Mouse (Mus musculus): Measurements from ENCODE around the gene Stoml2.

Gene Stoml2

DNA sequence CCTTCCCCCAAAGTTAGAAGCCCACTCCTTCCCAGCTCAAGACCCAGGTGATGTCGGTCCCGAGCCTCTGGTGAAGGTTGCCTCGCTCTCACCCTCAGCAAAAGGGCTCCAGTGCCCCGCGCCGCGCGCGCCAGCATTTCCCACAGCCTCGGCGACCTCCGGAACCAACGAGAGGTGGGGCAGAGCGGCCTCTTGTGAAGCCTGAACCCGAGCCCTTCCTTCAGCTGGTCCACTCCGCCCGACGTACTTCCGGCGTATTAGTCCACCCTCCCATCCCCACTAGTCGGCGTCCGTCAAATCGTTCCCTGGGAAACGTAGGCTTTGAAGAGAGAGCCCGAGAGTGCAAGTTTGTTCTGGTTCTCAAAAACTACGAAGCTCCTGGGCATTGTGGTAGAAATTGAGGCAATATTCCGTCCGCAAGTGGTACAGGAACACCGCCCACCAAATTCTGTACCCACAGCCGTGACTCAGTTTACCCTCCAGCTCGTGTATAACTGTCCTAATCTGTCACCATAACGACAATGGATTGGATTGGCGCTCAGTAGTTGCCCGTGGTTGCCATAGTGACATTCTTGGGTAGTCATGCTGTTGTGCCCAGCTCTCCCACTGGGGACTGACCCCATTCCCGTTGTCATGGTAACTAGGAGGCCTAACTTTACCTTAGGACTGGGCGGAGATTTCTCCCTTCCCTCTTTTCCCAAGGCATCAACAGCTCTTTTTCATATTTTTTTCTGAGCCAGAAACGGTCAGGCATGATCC is at the start of gene Stoml2:
Gene Stoml2 (minus strand): TSS at position 474 of the 759 bp plus-strand sequence.
- peak; percentile 91 for DNase-seq (ENCODE audit: low read depth, low spot score)

- DNase-seq (ENCODE audit: low read depth, low spot score) = no peak
Measured at GRCm38 (mm10) chr4:43078071-43078718, 46.7 kb upstream of the Stoml2 start.

- DNase-seq (ENCODE audit: low read depth, low spot score) = no peak
Measured at GRCm38 (mm10) chr4:43074923-43075322, 43.4 kb upstream of the Stoml2 start.

GRCm38 (mm10) chr4:43065471-43065870 is 34.0 kb upstream of the Stoml2 start:
- no peak for DNase-seq (ENCODE audit: low read depth, low spot score)

DNA sequence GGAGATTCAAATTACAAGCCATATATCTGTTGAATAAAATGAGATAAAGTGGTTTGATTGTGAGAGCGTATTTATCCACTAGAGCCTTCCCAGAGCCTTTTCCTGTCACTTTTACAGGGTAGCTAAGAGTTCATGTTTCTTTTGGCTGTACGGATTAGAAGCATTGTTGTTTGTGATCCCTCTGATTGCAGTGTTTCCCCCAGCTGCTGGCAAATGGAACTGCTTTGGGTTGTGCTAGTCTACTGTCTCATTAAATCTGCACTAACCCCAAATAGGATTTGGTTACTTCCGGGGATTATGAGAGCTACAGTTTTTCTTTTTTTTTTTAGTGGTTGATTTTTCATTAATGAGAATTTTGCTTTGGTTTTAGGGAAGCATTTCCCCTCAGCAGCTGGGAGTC is 28.8 kb upstream of the Stoml2 start:
- DNase-seq (ENCODE audit: low read depth, low spot score) = no peak

DNA sequence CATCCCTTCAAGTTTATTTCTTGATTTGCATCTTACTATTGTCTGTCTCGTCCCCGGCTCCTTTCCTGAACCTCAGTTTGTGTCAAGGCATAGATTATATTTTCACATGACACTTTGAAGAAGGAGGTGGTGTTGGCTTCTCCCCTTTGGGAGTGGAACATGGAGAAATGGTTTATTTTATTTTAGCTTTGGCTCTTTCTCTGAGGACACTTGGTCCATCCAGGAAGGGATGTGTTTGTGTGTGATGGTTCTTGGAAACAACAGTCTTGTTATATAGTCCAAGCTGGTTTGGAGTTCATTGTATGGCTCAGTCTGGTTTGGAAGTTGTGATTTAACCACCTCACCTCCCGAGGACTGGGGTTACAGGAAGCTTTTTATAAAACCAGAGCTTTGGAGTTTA is 28.2 kb upstream of the Stoml2 start:
- no peak for DNase-seq (ENCODE audit: low read depth, low spot score)

- peak; percentile 90 for DNase-seq (ENCODE audit: low read depth, low spot score)
Measured at GRCm38 (mm10) chr4:43058753-43059654, 27.5 kb upstream of the Stoml2 start, which contains the start of gene Unc13b. Unc13b (plus strand) TSS chr4:43058953.

DNA sequence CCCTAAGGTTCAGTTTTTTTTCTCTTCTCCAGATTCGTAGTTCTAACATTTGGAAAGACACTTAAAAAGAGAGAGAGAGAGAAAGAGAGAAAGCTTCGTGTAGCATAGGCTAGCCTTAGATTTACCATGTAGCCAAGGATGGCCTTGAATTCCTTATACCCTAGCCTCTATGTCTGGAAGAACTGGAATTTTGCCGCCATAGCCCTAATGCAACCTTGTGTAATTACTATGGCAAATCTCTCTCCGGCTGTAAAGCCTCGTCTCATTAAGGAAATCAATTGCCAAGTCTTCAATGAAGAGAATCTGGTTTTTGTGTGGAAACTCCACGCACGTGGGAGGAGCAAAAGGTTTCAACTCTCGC is 26.9 kb upstream of the Stoml2 start:
- no peak for DNase-seq (ENCODE audit: low read depth, low spot score)

GRCm38 (mm10) chr4:43057654-43058053 is 26.1 kb upstream of the Stoml2 start:
- DNase-seq (ENCODE audit: low read depth, low spot score) = no peak

GRCm38 (mm10) chr4:43052627-43053026 is 21.1 kb upstream of the Stoml2 start:
- DNase-seq (ENCODE audit: low read depth, low spot score) = no peak

DNA sequence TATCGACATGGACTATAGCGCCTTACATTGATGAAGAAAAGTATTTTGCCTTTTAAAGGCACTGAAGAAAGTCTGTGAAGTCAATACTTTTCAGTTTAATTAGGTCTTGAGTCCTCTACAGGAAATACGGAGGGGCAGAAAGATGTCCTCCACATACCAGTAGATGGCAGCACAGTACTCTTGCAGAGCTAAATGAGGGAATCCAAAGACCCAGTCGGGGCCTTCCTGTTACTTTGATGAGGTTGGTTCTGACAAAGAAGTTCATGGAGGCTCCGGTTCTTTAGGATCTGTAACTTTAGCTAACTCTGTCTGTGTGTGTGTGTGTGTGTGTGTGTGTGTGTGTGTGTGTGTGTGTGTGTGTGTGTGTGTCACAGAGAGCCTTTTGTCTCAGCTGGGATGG is 15.7 kb upstream of the Stoml2 start:
- peak; percentile 77 for DNase-seq (ENCODE audit: low read depth, low spot score)

DNA sequence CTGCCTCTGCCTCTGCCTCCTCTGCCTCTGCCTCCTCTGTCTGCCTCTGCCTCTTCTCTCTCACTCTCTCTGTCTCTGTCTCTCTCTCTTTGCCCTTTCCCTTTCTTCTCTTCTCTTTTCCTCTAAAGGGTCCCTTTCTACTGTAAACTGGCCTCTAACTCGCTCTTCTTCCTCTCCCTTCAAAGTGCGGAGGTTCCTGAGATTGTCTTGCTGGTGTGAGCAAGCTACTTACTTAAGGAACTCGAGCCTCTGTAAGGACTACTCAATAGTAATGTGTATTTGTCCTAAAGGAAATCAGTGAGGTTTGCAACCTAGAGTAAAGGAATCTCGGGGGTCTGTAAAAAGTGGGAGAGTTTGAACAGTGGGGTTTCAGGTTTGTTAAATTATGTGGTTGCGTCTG is 15.1 kb upstream of the Stoml2 start:
- DNase-seq (ENCODE audit: low read depth, low spot score) = no peak

- peak; percentile 92 for DNase-seq (ENCODE audit: low read depth, low spot score)
Measured at GRCm38 (mm10) chr4:43045659-43046302, 14.3 kb upstream of the Stoml2 start, which contains the start of gene Fam214b. Fam214b (minus strand) TSS chr4:43046220.

DNA sequence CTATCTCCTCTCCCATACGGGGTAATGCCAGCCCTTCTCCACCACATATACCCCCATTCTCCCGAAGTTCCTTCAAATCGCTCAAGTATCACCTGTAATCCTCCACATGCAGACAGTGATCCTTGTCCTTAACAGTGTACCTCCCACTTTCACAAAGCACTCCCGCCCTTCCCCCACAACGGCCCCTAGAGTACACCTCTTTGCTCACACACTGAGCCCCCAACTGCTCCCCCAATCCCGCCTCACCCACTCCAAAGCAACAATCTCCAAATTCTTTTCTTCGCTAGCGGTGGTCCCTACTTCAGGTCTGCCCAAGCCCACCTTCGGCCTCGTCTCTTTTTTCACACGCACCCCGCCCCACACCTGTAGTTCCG is 13.8 kb upstream of the Stoml2 start:
- no peak for DNase-seq (ENCODE audit: low read depth, low spot score)

- no peak for DNase-seq (ENCODE audit: low read depth, low spot score)
Measured at GRCm38 (mm10) chr4:43044673-43045072, 13.2 kb upstream of the Stoml2 start.

GRCm38 (mm10) chr4:43043644-43044357 is 12.3 kb upstream of the Stoml2 start:
- DNase-seq (ENCODE audit: low read depth, low spot score) = no peak

GRCm38 (mm10) chr4:43040881-43041547 is 9.5 kb upstream of the Stoml2 start:
- DNase-seq (ENCODE audit: low read depth, low spot score) = no peak

DNA sequence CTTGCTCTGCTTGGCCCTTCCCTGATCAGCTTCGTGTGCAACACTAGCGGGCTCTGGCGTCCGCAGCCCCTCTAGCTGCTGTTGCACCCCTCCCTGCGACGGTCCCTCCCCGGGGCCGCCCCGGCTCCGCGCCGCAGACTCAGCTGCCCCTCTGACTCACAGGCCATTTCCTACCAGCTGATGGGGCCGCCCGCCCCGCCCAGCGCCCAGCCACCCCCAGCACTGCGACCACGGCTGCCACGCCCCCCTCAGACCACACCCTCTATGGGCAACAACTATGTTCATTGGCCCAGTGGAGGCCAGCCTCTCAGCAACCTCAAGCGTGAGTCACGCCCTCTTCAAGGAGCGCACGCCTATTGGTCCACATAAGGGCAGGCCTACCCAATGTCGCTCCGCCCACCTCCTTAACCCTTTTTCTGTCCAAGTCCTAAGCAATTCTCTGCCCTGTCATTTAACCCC is 8.6 kb upstream of the Stoml2 start:
- peak; percentile 90 for DNase-seq (ENCODE audit: low read depth, low spot score)

GRCm38 (mm10) chr4:43039609-43040008 is 8.1 kb upstream of the Stoml2 start:
- no peak for DNase-seq (ENCODE audit: low read depth, low spot score)
